Mouse (Mus musculus) thymus, adult 2 months (tissue): ENCODE data around the gene Rasl11b. TPM values are rescaled to one million over a fixed set of nuclear protein-coding genes. Genes with fewer than 3 reads are reported as not detected.
A peak's percentile ranks its signal among the peaks of the same experiment; 100 is the strongest.

Experiments used
- DNase-seq: peaks from one replicate; pipeline ENCODE4 v3.0.0; 2021
- H3K27ac ChIP-seq: fragments of 200-500 bp; 2 replicates; pipeline ENCODE4 v1.5.1; 2012; ENCODE audit warnings: low read length, control low read depth; ENCODE audit not compliant: control insufficient read depth, insufficient read depth
- H3K27me3 ChIP-seq: fragments of 200-500 bp; 2 replicates; pipeline ENCODE4 v1.6.1; 2012; ENCODE audit warnings: mild to moderate bottlenecking, low read length, moderate library complexity, mixed read lengths; ENCODE audit not compliant: control insufficient read depth, insufficient read depth
- H3K36me3 ChIP-seq: fragments of 200-500 bp; 2 replicates; pipeline ENCODE4 v1.6.1; 2012; ENCODE audit warnings: mild to moderate bottlenecking, low read length, moderate library complexity; ENCODE audit not compliant: control insufficient read depth, insufficient read depth
- H3K4me1 ChIP-seq: fragments of 200-500 bp; replicated peaks from 2 replicates; pipeline ENCODE4 v1.6.1; 2012; ENCODE audit warnings: low read length; ENCODE audit not compliant: control insufficient read depth, insufficient read depth
- H3K4me3 ChIP-seq: fragments of 200-500 bp; 2 replicates; pipeline ENCODE4 v1.5.1; 2012; ENCODE audit warnings: mild to moderate bottlenecking, low read length, control low read depth, moderate library complexity; ENCODE audit not compliant: control insufficient read depth, insufficient read depth
- CTCF ChIP-seq: fragments of 200-500 bp; IDR thresholded peaks from 2 replicates; pipeline ENCODE4 v1.5.1; 2012; ENCODE audit warnings: mild to moderate bottlenecking, control low read depth, low read length, moderate library complexity, borderline replicate concordance; ENCODE audit not compliant: control insufficient read depth, poor library complexity, insufficient read depth; ENCODE audit errors: extremely low read depth
- POLR2A ChIP-seq: fragments of 200-500 bp; IDR thresholded peaks from 2 replicates; pipeline ENCODE4 v1.6.1; 2012; ENCODE audit warnings: mild to moderate bottlenecking, low read length, control low read depth, moderate library complexity; ENCODE audit not compliant: control insufficient read depth, poor library complexity, insufficient read depth; ENCODE audit errors: extremely low read depth
- WGBS: fragments of 180-500 bp; shearing (Covaris S2); methylation state at CpG from one replicate; pipeline ENCODE4 v1.1.7; 2018; 5-methylcytosine and 5-hydroxymethylcytosine counted together
- polyA plus RNA-seq: library from polyadenylated mRNA; depleted of rRNA; stranded (reverse); fragments of >200 nt; gene quantifications from 2 replicates; pipeline ENCODE4 v1.2.3, GENCODE M21; 2012

Gene Rasl11b
- polyA plus RNA-seq, 1 experiment, result 33.9 TPM

GRCm38 (mm10) chr5:74193008-74193407 is 2.1 kb upstream of the Rasl11b start:
- Histone ChIP-seq H3K27ac (no peak overlapping the region), H3K36me3 (peaks cover 4% of the 10 kb centered on the region), H3K4me3 (no peak overlapping the region), H3K27me3 (no peaks in the 10 kb centered on the region), H3K4me1 (peaks cover 29% of the 10 kb centered on the region)
- 51% methylated on average over 2 of the region's 2 CpGs for WGBS
- TF ChIP-seq CTCF, result no peak
- no peak for TF ChIP-seq POLR2A
- DNase-seq, result no peak

DNA sequence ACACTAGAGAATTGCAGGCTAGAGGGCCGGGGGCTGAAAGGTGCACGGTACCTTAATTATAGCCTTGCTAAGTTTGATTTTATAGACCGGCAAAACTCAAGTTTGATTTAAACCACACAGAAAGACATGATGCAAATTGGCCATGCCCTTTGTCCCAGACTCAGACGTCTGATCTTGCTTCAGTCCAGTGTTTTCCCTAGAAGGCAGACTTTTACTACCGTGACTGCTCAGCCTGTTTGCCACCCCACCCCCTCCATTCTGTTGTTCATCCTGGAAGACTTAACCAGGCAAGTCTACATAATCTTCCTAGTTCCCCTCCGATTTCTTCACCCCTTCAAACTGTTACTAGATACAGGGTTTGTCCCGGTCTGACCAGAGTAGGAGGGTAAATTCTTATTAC is 1.5 kb upstream of the Rasl11b start:
- H3K27ac ChIP-seq, result no peak overlapping the region
- WGBS, result 79% methylated on average over 7 of the region's 7 CpGs
- no peak for TF ChIP-seq CTCF
- no peak for TF ChIP-seq POLR2A

GRCm38 (mm10) chr5:74194027-74194840 is 852 bp upstream of the Rasl11b start:
- H3K27ac ChIP-seq, result no peak overlapping the region
- H3K27me3 ChIP-seq, result no peaks in the 10 kb centered on the region
- H3K4me1 ChIP-seq, result peaks cover 35% of the 10 kb centered on the region
- H3K4me3 ChIP-seq, result peak overlapping the region; percentile 47
- 49% methylated on average over 16 of the region's 16 CpGs for WGBS
- peaks cover 13% of the 10 kb centered on the region for H3K36me3 ChIP-seq
- TF ChIP-seq CTCF (no peak), POLR2A (no peak)
- no peak for DNase-seq

More for the DNA sequence above, 1.5 kb upstream of the Rasl11b start:
- no peak for DNase-seq
- Histone ChIP-seq H3K4me3 (no peak overlapping the region), H3K36me3 (peaks cover 10% of the 10 kb centered on the region), H3K27me3 (no peaks in the 10 kb centered on the region), H3K4me1 (peaks cover 35% of the 10 kb centered on the region)

DNA sequence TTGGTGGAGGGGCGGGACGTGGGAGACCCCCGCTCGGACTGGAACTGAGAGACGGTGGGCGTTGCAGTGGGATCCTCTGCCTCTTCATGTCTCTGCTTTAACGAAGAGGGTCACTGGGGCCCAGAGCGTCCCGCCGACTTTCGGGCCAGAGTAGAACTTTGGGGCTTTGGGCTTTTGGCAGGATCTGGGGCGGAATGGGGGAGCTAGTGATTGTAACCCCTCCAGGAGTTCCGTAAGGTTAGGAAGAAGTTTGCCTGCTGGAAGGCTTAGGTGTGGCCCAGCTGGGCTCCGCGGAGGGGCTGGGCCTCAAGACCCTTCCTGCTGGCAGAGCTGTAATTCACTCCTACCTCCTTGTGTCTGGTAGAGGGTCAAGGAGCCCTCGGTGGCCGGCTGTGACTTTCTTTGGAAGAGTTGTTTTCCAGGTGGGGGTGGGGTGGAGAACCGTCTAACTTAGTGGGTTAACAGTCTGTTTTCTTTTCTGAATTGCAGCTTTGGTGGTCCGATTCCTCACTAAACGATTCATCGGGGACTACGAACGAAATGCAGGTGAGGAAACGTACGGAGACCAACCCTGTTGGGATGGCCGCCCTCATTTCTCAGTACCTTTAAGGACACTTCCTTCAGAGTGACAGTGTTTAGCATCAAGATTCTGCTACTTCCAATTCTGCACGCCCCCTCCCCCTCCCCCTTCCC is 674 bp downstream of the Rasl11b start:
- H3K36me3 ChIP-seq, result peaks cover 13% of the 10 kb centered on the region
- 19% methylated on average over 27 of the region's 27 CpGs for WGBS
- peak overlapping the region; percentile 17 for H3K27ac ChIP-seq
- TF ChIP-seq CTCF (no peak; the same call in 1 of the 2 replicates), POLR2A (no peak)
- peak; percentile 25 for DNase-seq
- peak overlapping the region; percentile 80 for H3K4me3 ChIP-seq
- H3K27me3 ChIP-seq, result no peaks in the 10 kb centered on the region
- H3K4me1 ChIP-seq, result peaks cover 47% of the 10 kb centered on the region

DNA sequence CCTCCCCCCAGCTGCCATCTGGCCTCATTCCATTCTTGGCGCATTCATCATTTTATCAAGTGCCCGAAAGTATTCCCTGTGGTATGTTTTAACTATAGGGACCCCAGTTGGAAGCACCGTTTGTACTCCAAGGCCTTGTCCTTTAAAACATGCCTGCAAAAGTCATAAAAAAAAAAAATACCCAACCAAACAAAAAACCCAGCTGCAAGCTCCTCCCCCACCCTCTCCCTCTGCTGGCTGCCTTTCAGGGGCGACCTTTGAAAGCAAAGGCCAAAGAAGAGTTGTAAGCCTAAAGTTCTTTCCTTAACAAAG is 1.2 kb downstream of the Rasl11b start:
- H3K27ac ChIP-seq, result no peak overlapping the region
- TF ChIP-seq POLR2A (no peak), CTCF (no peak)
- H3K4me1 ChIP-seq, result peaks cover 50% of the 10 kb centered on the region
- peak; percentile 59 for DNase-seq
- peaks cover 13% of the 10 kb centered on the region for H3K36me3 ChIP-seq
- 26% methylated on average over 4 of the region's 4 CpGs for WGBS
- H3K4me3 ChIP-seq, result no peak overlapping the region
- no peaks in the 10 kb centered on the region for H3K27me3 ChIP-seq

GRCm38 (mm10) chr5:74197541-74198330 is 2.6 kb downstream of the Rasl11b start:
- Histone ChIP-seq H3K27me3 (no peaks in the 10 kb centered on the region), H3K27ac (no peak overlapping the region), H3K36me3 (peaks cover 13% of the 10 kb centered on the region), H3K4me1 (peaks cover 53% of the 10 kb centered on the region), H3K4me3 (no peak overlapping the region)
- WGBS, result 85% methylated on average over 22 of the region's 22 CpGs
- TF ChIP-seq CTCF (no peak), POLR2A (no peak)
- DNase-seq, result no peak
